27 mouse cellular contexts compared by ENCODE assay signal in the genomic region with DNA sequence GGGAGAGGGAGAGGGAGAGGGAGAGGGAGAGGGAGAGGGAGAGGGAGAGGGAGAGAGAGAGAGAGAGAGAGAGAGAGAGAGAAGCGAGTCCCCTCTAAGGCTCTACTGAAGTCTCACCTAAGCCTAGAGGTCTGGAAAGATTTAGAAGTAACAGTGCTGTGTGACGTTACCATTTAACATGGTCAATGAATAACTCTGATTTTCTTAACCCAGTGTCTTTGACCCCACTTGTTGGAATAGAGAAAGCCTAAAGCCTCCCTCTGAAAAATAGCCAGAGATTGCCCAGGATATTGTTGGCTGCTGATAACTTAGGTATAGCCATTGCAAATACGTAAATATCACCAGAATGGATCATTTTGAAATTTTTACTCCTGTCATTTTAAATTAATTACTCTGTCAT. TPM values are rescaled to one million over a fixed set of nuclear protein-coding genes. Genes with fewer than 3 reads are reported as not detected.
DNase-seq lines count a peak whose midpoint lies in the region; ATAC-seq and TF ChIP-seq lines count a peak whose summit lies in the region.
"Had no signal": no experiment of that assay in that cellular context is flagged by ENCODE, and none has a peak within 500 bp of the region (broad histone marks: within the 10 kb centered on the region; RNA-seq: fewer than 3 reads in every experiment).

No protein-coding gene starts in this region.

- H3K9ac ChIP-seq in kidney, embryonic 15.5 days = no peak overlapping the region
- no peak overlapping the region for H3K9ac ChIP-seq in liver, adult 2 months (ENCODE audit: low read depth, low read length)

- H3K27ac ChIP-seq in kidney, adult 2 months (ENCODE audit: insufficient read depth, low read depth, low read length) = no peak overlapping the region
- no peak overlapping the region for H3K27ac ChIP-seq in kidney, embryonic 15.5 days
- H3K27ac ChIP-seq in liver, adult 2 months (replicated peaks; ENCODE audit: insufficient read depth, low read depth, low read length) = no peak overlapping the region

- H3K9me3 ChIP-seq in kidney, embryonic 15.5 days (replicated peaks) = no peaks in the 10 kb centered on the region

- H3K4me3 ChIP-seq in kidney, adult 2 months (ENCODE audit: insufficient read depth, low read depth, low read length) = no peak overlapping the region
- H3K4me3 ChIP-seq in kidney, embryonic 15.5 days (replicated peaks) = no peak overlapping the region
- no peak overlapping the region for H3K4me3 ChIP-seq in liver, adult 2 months (ENCODE audit: insufficient read depth, low read depth, low read length)

- no peak overlapping the region for H3K4me2 ChIP-seq in kidney, embryonic 15.5 days

- ATAC-seq in kidney, embryonic 15.5 days (replicated peaks; ENCODE audit: low FRiP score) = no peak
- ATAC-seq: activated CD4-positive, CD25-positive, alpha-beta regulatory T cell, adult 4 months; CD4-positive, CD25-positive, alpha-beta regulatory T cell, adult 4 months; Patski had no signal

- peak; percentile 57 for DNase-seq in kidney, adult 2 months
- DNase-seq in kidney, adult 9 months = peak; percentile 54
- DNase-seq in kidney, postnatal 25 days = no peak
- peak; percentile 32 for DNase-seq in liver, adult 2 months (ENCODE audit: extremely low read depth, low read depth, low spot score)
- DNase-seq in liver = no peak
- DNase-seq: adrenal gland, adult 2 months; adrenal gland, adult 8-10 months; adrenal gland, postnatal 10 days; adrenal gland, postnatal 14 days; adrenal gland, postnatal 25 days; adrenal gland, postnatal 36 days; B cell, adult 2 months; cerebellum, adult 11 months; cerebellum, adult 11-12 months; cerebellum, adult 18-20 months had no signal

- H3K4me1 ChIP-seq in kidney, adult 2 months (ENCODE audit: control insufficient read depth, insufficient read depth, low read length) = peaks cover 7% of the 10 kb centered on the region
- H3K4me1 ChIP-seq in kidney, embryonic 15.5 days = peaks cover 33% of the 10 kb centered on the region
- H3K4me1 ChIP-seq in liver, adult 2 months (ENCODE audit: control insufficient read depth, insufficient read depth, low read length) = no peaks in the 10 kb centered on the region

- H3K36me3 ChIP-seq in kidney, adult 2 months (ENCODE audit: control insufficient read depth, insufficient read depth, low read length) = no peaks in the 10 kb centered on the region
- H3K36me3 ChIP-seq in kidney, embryonic 15.5 days = no peaks in the 10 kb centered on the region
- no peaks in the 10 kb centered on the region for H3K36me3 ChIP-seq in liver, adult 2 months (ENCODE audit: control insufficient read depth, insufficient read depth, low read length)
- H3K36me3 ChIP-seq: G1E had no signal

- no peak for TF ChIP-seq CTCF in kidney, adult 2 months (conservative IDR thresholded peaks at IDR 0.05; ENCODE audit: insufficient read depth, insufficient read length, low read depth, low read length)
- no peak for TF ChIP-seq CTCF in liver, adult 2 months (IDR thresholded peaks at IDR 0.05; ENCODE audit: low read depth, low read length)

- H3K27me3 ChIP-seq in kidney, adult 2 months (replicated peaks; ENCODE audit: control insufficient read depth, insufficient read depth, low read length) = no peaks in the 10 kb centered on the region
- no peaks in the 10 kb centered on the region; the same call in 1 of the 2 replicates for H3K27me3 ChIP-seq in kidney, embryonic 15.5 days
- no peaks in the 10 kb centered on the region for H3K27me3 ChIP-seq in liver, adult 2 months (ENCODE audit: control insufficient read depth, insufficient read depth, low read length)
- H3K27me3 ChIP-seq: CH12.LX had no signal

- H3K79me2 ChIP-seq in liver, adult 2 months (ENCODE audit: control insufficient read depth, insufficient read depth, low read length) = no peaks in the 10 kb centered on the region

- 65% methylated on average over 3 of the region's 3 CpGs for WGBS in kidney, adult 2 months
- 76% methylated on average over 3 of the region's 3 CpGs for WGBS in kidney, embryonic 15.5 days
- WGBS in liver, adult 2 months = 62% methylated on average over 3 of the region's 3 CpGs

- no peak for TF ChIP-seq POLR2A in kidney, adult 2 months (IDR thresholded peaks at IDR 0.05; ENCODE audit: low read depth, low read length)
- TF ChIP-seq POLR2A in liver, adult 2 months (IDR thresholded peaks at IDR 0.05; ENCODE audit: extremely low read depth, insufficient read depth, low read length) = no peak

RNA-seq across cellular contexts. Expression of gene Lmntd1, which starts 34.4 kb away (rescaled TPM):
- 0.34 and 0.37 TPM in 2 replicates for polyA plus RNA-seq in kidney, adult 2 months (2012; rRNA removed)
- polyA plus RNA-seq in kidney, embryonic 15.5 days (2015; fragmentation: Nextera tagmentation; extraction: Ambion mirVana) = 1.8 and 2.4 TPM in 2 replicates
- total RNA-seq in liver, adult 2 months (2014; rRNA removed) = not detected in 2 replicates
- not detected in 2 replicates for polyA plus RNA-seq in liver, adult 2 months (2012; rRNA removed)
- total RNA-seq: ES-E14, MEL had no signal
- polyA plus RNA-seq: C2C12; CD4-positive, CD25-positive, alpha-beta regulatory T cell, adult 4 months; G1E; Patski had no signal

RNA-seq across cellular contexts. Expression of gene Tuba3b, which starts 35.8 kb away (rescaled TPM):
- polyA plus RNA-seq in kidney, adult 2 months (2012; rRNA removed) = 0.17 and 0.58 TPM in 2 replicates
- not detected in 2 replicates for polyA plus RNA-seq in kidney, embryonic 15.5 days (2015; fragmentation: Nextera tagmentation; extraction: Ambion mirVana)
- not detected in 2 replicates for total RNA-seq in liver, adult 2 months (2014; rRNA removed)
- polyA plus RNA-seq in liver, adult 2 months (2012; rRNA removed) = not detected in 2 replicates
- total RNA-seq: adrenal gland, adult 18-20 months; adrenal gland, adult 2 months; adrenal gland, postnatal 10 days; adrenal gland, postnatal 14 days; adrenal gland, postnatal 25 days; adrenal gland, postnatal 36 days; adrenal gland, postnatal 4 days; CH12.LX; G1E had no signal
- polyA plus RNA-seq: activated CD4-positive, CD25-positive, alpha-beta regulatory T cell, adult 4 months; adrenal gland, adult 2 months; brain, embryonic 14.5 days; CD4-positive, CD25-positive, alpha-beta regulatory T cell, adult 4 months; G1E; Patski had no signal

Comparison
In these comparisons a context has a peak if more than half of its experiments do, and no peak if none do; other contexts are left out.
1. DNase-seq: peak in kidney, adult 2 months (single experiment), kidney, adult 9 months (single experiment) and liver, adult 2 months (single experiment); none in kidney, postnatal 25 days (0 of 2) and liver (single experiment).